Mouse (Mus musculus) neural tube, embryonic 14.5 days (tissue): ENCODE measurements around the gene Ppp1r21. TPM values are rescaled to one million over a fixed set of nuclear protein-coding genes. Genes with fewer than 3 reads are reported as not detected.

Experiments used
- ATAC-seq: fragments of 200-750 bp; cut with Nextera tagmentation; 2 replicates; pipeline ENCODE4 v1.8.0; 2017; ENCODE audit warnings: low read depth, mild to moderate bottlenecking, moderate TSS enrichment, moderate library complexity
- H3K27ac ChIP-seq: fragments of 300-500 bp; sonication (generic); 2 replicates; pipeline ENCODE4 v1.5.1; 2014; ENCODE audit warnings: low read depth, mild to moderate bottlenecking, control low read depth, low read length, moderate library complexity, mixed read lengths
- H3K27me3 ChIP-seq: fragments of 300-500 bp; sonication (generic); 2 replicates; pipeline ENCODE4 v1.6.1; 2014; ENCODE audit warnings: low read length; ENCODE audit not compliant: control insufficient read depth, insufficient read depth
- H3K36me3 ChIP-seq: fragments of 300-500 bp; sonication (generic); 2 replicates; pipeline ENCODE4 v1.6.1; 2014; ENCODE audit warnings: low read length, mixed read lengths; ENCODE audit not compliant: control insufficient read depth, insufficient read depth
- H3K4me1 ChIP-seq: fragments of 300-500 bp; sonication (generic); 2 replicates; pipeline ENCODE4 v1.6.1; 2014; ENCODE audit warnings: low read length; ENCODE audit not compliant: control insufficient read depth, insufficient read depth
- H3K4me2 ChIP-seq: fragments of 300-500 bp; sonication (generic); 2 replicates; pipeline ENCODE4 v1.6.1; 2014; ENCODE audit warnings: mild to moderate bottlenecking, low read depth, low read length, control low read depth
- H3K4me3 ChIP-seq: fragments of 300-500 bp; sonication (generic); 2 replicates; pipeline ENCODE4 v1.5.1; 2014; ENCODE audit warnings: low read depth, low read length, control low read depth, mixed read lengths
- H3K9ac ChIP-seq: fragments of 300-500 bp; sonication (generic); replicated peaks from 2 replicates; pipeline ENCODE4 v1.6.1; 2014; ENCODE audit warnings: low read depth, mild to moderate bottlenecking, control low read depth, low read length, mixed read lengths
- H3K9me3 ChIP-seq: fragments of 300-500 bp; sonication (generic); 2 replicates; pipeline ENCODE4 v1.6.1; 2016; ENCODE audit warnings: low read length; ENCODE audit not compliant: control insufficient read depth
- WGBS: fragments of 180-500 bp; shearing (Covaris S2); extraction: QIAGEN DNeasy Blood & Tissue Kit; methylation state at CpG from one replicate; pipeline ENCODE4 v1.1.7; 2014; 5-methylcytosine and 5-hydroxymethylcytosine counted together
- polyA plus RNA-seq: library from polyadenylated mRNA; unstranded; fragments of >200 nt; fragmentation: Nextera tagmentation; extraction: Ambion mirVana; gene quantifications from 2 replicates; pipeline ENCODE4 v1.2.1, GENCODE M21; 2014

Ppp1r21 gene
- polyA plus RNA-seq, 1 experiment from 2014 or later, result 62.0 TPM

- no peak for ATAC-seq
- Histone ChIP-seq H3K4me3 (no peak overlapping the region), H3K4me1 (0 out of 2 replicates have a peak, but pooled peaks cover 5% of the 10 kb centered on the region), H3K36me3 (no peaks in the 10 kb centered on the region), H3K9me3 (no peaks in the 10 kb centered on the region), H3K27ac (no peak overlapping the region), H3K4me2 (no peak overlapping the region), H3K27me3 (no peaks in the 10 kb centered on the region), H3K9ac (no peak overlapping the region)
- 64% methylated on average over 4 of the region's 4 CpGs for WGBS
Observed at GRCm38 (mm10) chr17:88596068-88596467, 66.2 kb downstream of the Ppp1r21 start.

- H3K36me3 ChIP-seq, result no peaks in the 10 kb centered on the region
- peak overlapping the region; percentile 48; the same call in 1 of the 2 replicates for H3K27ac ChIP-seq
- H3K27me3 ChIP-seq, result no peaks in the 10 kb centered on the region
- 0 out of 2 replicates have a peak, but pooled peaks cover 5% of the 10 kb centered on the region for H3K4me1 ChIP-seq
- 28% methylated on average over 16 of the region's 16 CpGs for WGBS
- H3K9ac ChIP-seq, result no peak overlapping the region; the same call in 1 of the 2 replicates
- H3K4me3 ChIP-seq, result peak overlapping the region; percentile 46
- peak overlapping the region; percentile 90 for H3K4me2 ChIP-seq
- ATAC-seq, result no peak
- no peaks in the 10 kb centered on the region for H3K9me3 ChIP-seq
Observed at GRCm38 (mm10) chr17:88596544-88597221, 66.8 kb downstream of the Ppp1r21 start.

- Histone ChIP-seq H3K4me2 (peak within 1 kb of the TSS; percentile 90), H3K36me3 (no peaks in the 10 kb centered on the region), H3K27ac (peak within 1 kb of the TSS; percentile 48; the same call in 1 of the 2 replicates), H3K4me1 (0 out of 2 replicates have a peak, but pooled peaks cover 5% of the 10 kb centered on the region), H3K9ac (peak within 1 kb of the TSS; percentile 48), H3K27me3 (no peaks in the 10 kb centered on the region), H3K9me3 (no peaks in the 10 kb centered on the region), H3K4me3 (peak within 1 kb of the TSS; percentile 46)
- under 1% methylated on average over 41 of the region's 41 CpGs for WGBS
- peak; percentile 89 for ATAC-seq
Observed at GRCm38 (mm10) chr17:88597222-88598055, 67.5 kb downstream of the Ppp1r21 start, which contains the start of gene Ston1. Gene Ston1, plus strand, starts transcription at chr17:88597684.

GRCm38 (mm10) chr17:88598056-88598420 lies 68.1 kb downstream of the Ppp1r21 start:
- no peak for ATAC-seq
- H3K9me3 ChIP-seq, result no peaks in the 10 kb centered on the region
- 7% methylated on average over 5 of the region's 5 CpGs for WGBS
- peak overlapping the region; percentile 90 for H3K4me2 ChIP-seq
- no peak overlapping the region for H3K27ac ChIP-seq
- no peaks in the 10 kb centered on the region for H3K27me3 ChIP-seq
- 0 out of 2 replicates have a peak, but pooled peaks cover 5% of the 10 kb centered on the region for H3K4me1 ChIP-seq
- H3K9ac ChIP-seq, result peak overlapping the region; percentile 48
- peak overlapping the region; percentile 46 for H3K4me3 ChIP-seq
- H3K36me3 ChIP-seq, result no peaks in the 10 kb centered on the region

GRCm38 (mm10) chr17:88598570-88599368 lies 68.9 kb downstream of the Ppp1r21 start:
- WGBS, result 11% methylated on average over 14 of the region's 14 CpGs
- H3K9me3 ChIP-seq, result no peaks in the 10 kb centered on the region
- ATAC-seq, result no peak
- H3K4me1 ChIP-seq, result 0 out of 2 replicates have a peak, but pooled peaks cover 5% of the 10 kb centered on the region
- peak overlapping the region; percentile 90; the same call in 1 of the 2 replicates for H3K4me2 ChIP-seq
- H3K27ac ChIP-seq, result 0 out of 2 replicates have a peak overlapping the region, but pooled peaks have one; percentile 4
- H3K4me3 ChIP-seq, result no peak overlapping the region
- no peaks in the 10 kb centered on the region for H3K36me3 ChIP-seq
- H3K27me3 ChIP-seq, result no peaks in the 10 kb centered on the region
- peak overlapping the region; percentile 8; the same call in 1 of the 2 replicates for H3K9ac ChIP-seq

- H3K36me3 ChIP-seq, result no peaks in the 10 kb centered on the region
- 88% methylated on average over 8 of the region's 8 CpGs for WGBS
- no peaks in the 10 kb centered on the region for H3K9me3 ChIP-seq
- H3K4me2 ChIP-seq, result no peak overlapping the region
- 0 out of 2 replicates have a peak, but pooled peaks cover 5% of the 10 kb centered on the region for H3K4me1 ChIP-seq
- H3K27ac ChIP-seq, result no peak overlapping the region
- no peaks in the 10 kb centered on the region for H3K27me3 ChIP-seq
- H3K4me3 ChIP-seq, result no peak overlapping the region
- no peak overlapping the region for H3K9ac ChIP-seq
- ATAC-seq, result no peak
Observed at GRCm38 (mm10) chr17:88600492-88601026, 70.6 kb downstream of the Ppp1r21 start.

GRCm38 (mm10) chr17:88603943-88604342 lies 74.0 kb downstream of the Ppp1r21 start:
- Histone ChIP-seq H3K36me3 (no peaks in the 10 kb centered on the region), H3K27me3 (no peaks in the 10 kb centered on the region)

GRCm38 (mm10) chr17:88606056-88606455 lies 76.1 kb downstream of the Ppp1r21 start:
- Histone ChIP-seq H3K4me2 (no peak overlapping the region), H3K27ac (no peak overlapping the region), H3K27me3 (no peaks in the 10 kb centered on the region), H3K4me1 (no peaks in the 10 kb centered on the region), H3K36me3 (no peaks in the 10 kb centered on the region), H3K4me3 (no peak overlapping the region), H3K9ac (no peak overlapping the region), H3K9me3 (no peaks in the 10 kb centered on the region)
- 54% methylated on average over 2 of the region's 2 CpGs for WGBS
- ATAC-seq, result no peak

More at GRCm38 (mm10) chr17:88603943-88604342, 74.0 kb downstream of the Ppp1r21 start:
- H3K4me2 ChIP-seq, result no peak overlapping the region
- no peak overlapping the region for H3K27ac ChIP-seq
- H3K4me3 ChIP-seq, result no peak overlapping the region
- WGBS, result 89% methylated on average over 11 of the region's 11 CpGs
- H3K4me1 ChIP-seq, result 0 out of 2 replicates have a peak, but pooled peaks cover 2% of the 10 kb centered on the region
- no peak overlapping the region for H3K9ac ChIP-seq
- H3K9me3 ChIP-seq, result no peaks in the 10 kb centered on the region
- no peak for ATAC-seq
